Mouse (Mus musculus) embryonic fibroblast, embryonic 13.5 days (primary cell): Measurements from ENCODE around the gene Csrnp1.

Source experiments
- CTCF ChIP-seq: IDR thresholded peaks from 2 replicates; pipeline ENCODE4 v1.5.1; 2011; ENCODE audit warnings: mild to moderate bottlenecking, control low read depth, low read length, moderate library complexity, borderline replicate concordance; ENCODE audit not compliant: insufficient read depth
- POLR2A ChIP-seq: IDR thresholded peaks from 2 replicates; pipeline ENCODE4 v1.6.1; 2011; ENCODE audit warnings: low read depth, mild to moderate bottlenecking, control low read depth, low read length, moderate library complexity

GRCm38 (mm10) chr9:120024171-120024570 lies 39.7 kb upstream of the Csrnp1 start:
- no peak for TF ChIP-seq CTCF
- no peak for TF ChIP-seq POLR2A
